Mouse (Mus musculus) C3H10T1/2 (cell line): ENCODE measurements around the gene Ldb1. TPM values are rescaled to one million over a fixed set of nuclear protein-coding genes. Genes with fewer than 3 reads are reported as not detected.

ENCODE experiments used
- polyA plus RNA-seq, 2 experiments: library from polyadenylated mRNA; unstranded; fragments of >200 nt; fragmentation: generic; extraction: Trizol; gene quantifications; one replicate each; pipeline ENCODE4 v1.2.1; 2012; ENCODE audit warnings: missing spikeins in 2 of 2

The Ldb1 gene
- 100 to 1,000 TPM in 1 of 2 experiments, 10 to 100 TPM in 1; 76.7 to 219 TPM for polyA plus RNA-seq

GRCm38 (mm10) chr19:46044993-46045695 is at the start of gene Ldb1:
Gene Ldb1, minus strand, starts transcription at chr19:46045214.

DNA sequence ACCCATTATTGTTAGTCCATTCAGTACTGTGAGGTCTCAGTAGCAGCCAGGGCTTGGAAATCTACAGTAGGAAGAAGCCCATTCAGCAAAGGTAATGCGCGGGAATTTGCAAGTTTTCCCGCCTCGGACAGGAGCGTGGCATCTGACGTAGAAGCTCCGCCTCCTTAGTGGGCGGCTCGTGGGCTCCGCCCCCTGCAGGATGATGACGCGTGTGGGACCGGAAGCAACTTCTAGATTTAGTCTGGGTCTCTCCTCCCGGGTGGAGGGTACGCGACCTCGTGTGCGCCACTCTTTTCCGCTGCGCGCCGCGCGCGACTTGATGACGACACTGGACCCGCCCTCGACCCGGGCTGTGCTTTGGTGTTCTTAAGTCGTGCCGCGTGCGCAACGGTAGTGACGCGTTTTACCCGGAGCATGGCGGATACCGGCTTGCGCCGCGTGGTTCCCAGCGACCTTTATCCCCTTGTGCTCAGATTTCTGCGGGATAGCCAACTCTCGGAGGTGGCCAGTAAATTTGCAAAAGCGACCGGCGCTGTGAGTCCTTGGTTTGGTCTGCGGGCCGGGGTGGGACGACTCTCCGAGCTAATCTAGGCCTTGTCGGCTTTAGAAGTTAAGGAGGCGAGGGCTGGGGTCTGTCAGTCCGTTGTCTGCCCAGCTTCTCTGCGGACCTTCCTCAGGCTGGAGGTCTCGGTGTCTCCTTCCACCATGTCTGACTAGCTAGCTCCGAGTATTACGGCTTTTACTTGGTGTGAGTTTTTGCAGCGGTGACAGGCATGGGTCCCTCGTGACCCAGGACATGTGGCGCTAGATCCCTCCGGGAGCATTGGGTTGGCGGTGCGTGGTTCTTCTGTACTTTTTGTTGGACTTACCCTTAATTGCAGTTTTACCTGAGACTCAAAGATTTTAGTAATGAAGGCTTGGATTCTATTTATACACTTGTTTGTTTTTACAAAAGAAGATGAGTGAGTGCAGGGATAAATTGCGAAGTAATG is 30.9 kb upstream of the Ldb1 start, which contains the start of gene Nolc1:
Gene Nolc1, plus strand, starts transcription at position 248 of the 992 bp plus-strand sequence.

GRCm38 (mm10) chr19:46044271-46044992 is 582 bp downstream of the Ldb1 start, which contains the start of gene Pprc1:
Gene Pprc1, plus strand, starts transcription at chr19:46044886.

GRCm38 (mm10) chr19:46003371-46004226 is 41.4 kb downstream of the Ldb1 start, which contains the start of gene Hps6:
Gene Hps6, plus strand, starts transcription at chr19:46003508.

DNA sequence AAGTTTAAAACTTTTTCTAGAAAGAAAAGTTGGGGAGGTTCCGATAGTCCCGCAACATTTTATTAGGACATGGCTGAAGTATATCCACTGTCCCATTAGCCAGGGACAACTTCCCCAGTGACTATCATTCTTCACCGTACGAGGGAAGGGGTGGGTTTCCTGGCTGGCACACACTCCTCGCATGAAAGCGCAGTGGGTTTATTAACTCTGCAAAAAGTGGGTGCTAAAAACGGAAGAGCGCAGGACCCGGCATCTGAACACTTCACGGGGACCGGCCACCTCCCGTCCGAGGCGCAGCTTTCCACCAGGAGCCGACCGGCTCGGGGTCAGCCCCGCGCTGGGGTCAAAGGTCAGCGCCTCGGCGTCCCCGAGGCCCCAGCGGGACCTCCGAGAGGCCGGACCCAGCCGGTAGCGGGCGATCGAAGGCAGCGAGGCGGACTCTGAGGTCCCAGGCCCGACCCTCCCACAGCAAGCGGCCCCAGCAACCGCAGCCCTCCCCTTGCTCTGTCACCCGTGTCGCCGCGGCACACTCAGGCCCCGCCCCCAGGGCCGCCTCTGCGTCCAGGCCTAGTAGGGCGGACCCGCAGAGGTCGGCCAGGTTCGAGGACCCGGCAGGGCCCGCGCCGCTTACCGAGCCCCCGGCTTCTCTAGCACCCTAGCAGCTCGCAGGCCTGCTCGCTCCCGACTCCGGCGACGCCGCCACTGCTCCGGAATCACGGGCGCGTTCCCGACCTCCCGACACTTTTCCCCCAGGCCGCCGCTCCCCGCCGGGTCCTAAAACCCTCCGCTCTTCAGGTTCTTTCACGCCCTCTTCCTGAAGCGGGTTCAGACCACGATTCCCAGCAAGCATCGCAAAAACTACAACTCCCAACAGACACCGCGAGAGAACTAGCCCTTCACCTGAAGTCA is 47.0 kb downstream of the Ldb1 start, which contains the start of gene Armh3:
Gene Armh3, minus strand, starts transcription at position 704 of the 909 bp plus-strand sequence.

Other genes with a start within 250 kb of the Ldb1 start
- under 1 TPM; 0.01 to 0.07 TPM for gene Kcnip2, start 229.2 kb downstream of the Ldb1 start, polyA plus RNA-seq
- 10 to 100 TPM in 1 of 2 experiments, 1 to 10 TPM in 1; 2.9 to 13.8 TPM for gene Armh3, start 46.7 kb downstream of the Ldb1 start, polyA plus RNA-seq
- 10 to 100 TPM; 14.9 to 20.3 TPM for gene Hps6, start 41.7 kb downstream of the Ldb1 start, polyA plus RNA-seq
- 10 to 100 TPM; 14.1 to 17.5 TPM for gene Pprc1, start 328 bp downstream of the Ldb1 start, polyA plus RNA-seq
- 10 to 100 TPM; 25.0 to 28.8 TPM for gene Nolc1, start 30.6 kb upstream of the Ldb1 start, polyA plus RNA-seq
- under 1 TPM in 1 of 2 experiments, not detected in 1; 0.01 TPM for gene Elovl3, start 86.7 kb upstream of the Ldb1 start, polyA plus RNA-seq
- gene Pitx3, start 103.1 kb upstream of the Ldb1 start, polyA plus RNA-seq = not detected
- gene Gbf1, start 107.3 kb upstream of the Ldb1 start, polyA plus RNA-seq = 10 to 100 TPM; 26.6 to 62.4 TPM